Mouse (Mus musculus) spleen, embryonic (tissue): ENCODE results near the gene Rsl24d1.
"Not testable (repeated sequence)": the region's sequence is repeated elsewhere in the genome, so short reads cannot be mapped to it uniquely, and the experiment has no call there.

ENCODE experiments used
- CTCF ChIA-PET: fragments of 350-600 bp; sonication (Branson Sonifier 250); formaldehyde crosslinking; loops from one replicate; lab custom pipeline; 2022; lab: Charles Lee

Rsl24d1 gene

GRCm38 (mm10) chr9:73112919-73113906 lies at the start of gene Rsl24d1:
TSS of gene Rsl24d1 (plus strand) at chr9:73113426.
- CTCF ChIA-PET, result interaction anchor here (1.1 kb wide), 1 partner anchor 69 kb away, joined by 5 read pairs; the partner anchor contains the start of gene Rab27a

GRCm38 (mm10) chr9:73063621-73064290 lies 49.5 kb upstream of the Rsl24d1 start:
- CTCF ChIA-PET, result no interaction called here

- CTCF ChIA-PET, result interaction anchor here (0.6 kb wide), 2 partner anchors 59 to 111 kb away, joined by 4 to 6 read pairs; no protein-coding TSS in a partner anchor
These were observed 46.1 kb upstream of the Rsl24d1 start for GRCm38 (mm10) chr9:73067086-73067485.

GRCm38 (mm10) chr9:73068230-73068679 lies 45.0 kb upstream of the Rsl24d1 start:
- CTCF ChIA-PET, result no interaction called here

GRCm38 (mm10) chr9:73068688-73069087 lies 44.5 kb upstream of the Rsl24d1 start:
- CTCF ChIA-PET, result no interaction called here

- CTCF ChIA-PET, result interaction anchor here (0.6 kb wide), 1 partner anchor 87 kb away, joined by 3 read pairs; no protein-coding TSS in a partner anchor
These were observed 42.1 kb upstream of the Rsl24d1 start for GRCm38 (mm10) chr9:73070971-73071659.

- CTCF ChIA-PET, result no interaction called here
These were observed 40.8 kb upstream of the Rsl24d1 start for GRCm38 (mm10) chr9:73072426-73072825.

GRCm38 (mm10) chr9:73073169-73073568 lies 40.1 kb upstream of the Rsl24d1 start:
- CTCF ChIA-PET, result no interaction called here

GRCm38 (mm10) chr9:73079349-73079748 lies 33.9 kb upstream of the Rsl24d1 start:
- CTCF ChIA-PET, result not testable (repeated sequence)

- CTCF ChIA-PET, result no interaction called here
These were observed 33.4 kb upstream of the Rsl24d1 start for GRCm38 (mm10) chr9:73079801-73080325.

- CTCF ChIA-PET, result interaction anchor here (0.7 to 0.8 kb wide), 2 partner anchors 116 to 124 kb away, joined by 3 to 7 read pairs; partner anchors contain the start of gene Dyx1c1
These were observed 30.8 kb upstream of the Rsl24d1 start for GRCm38 (mm10) chr9:73082291-73083000.

- CTCF ChIA-PET, result no interaction called here
These were observed 29.3 kb upstream of the Rsl24d1 start for GRCm38 (mm10) chr9:73083956-73084355.

GRCm38 (mm10) chr9:73085845-73086244 lies 27.4 kb upstream of the Rsl24d1 start:
- CTCF ChIA-PET, result no interaction called here

GRCm38 (mm10) chr9:73087121-73087520 lies 26.1 kb upstream of the Rsl24d1 start:
- CTCF ChIA-PET, result no interaction called here

GRCm38 (mm10) chr9:73087581-73087980 lies 25.6 kb upstream of the Rsl24d1 start:
- CTCF ChIA-PET, result no interaction called here

GRCm38 (mm10) chr9:73089222-73089920 lies 23.9 kb upstream of the Rsl24d1 start:
- CTCF ChIA-PET, result no interaction called here

GRCm38 (mm10) chr9:73090121-73090520 lies 23.1 kb upstream of the Rsl24d1 start:
- CTCF ChIA-PET, result interaction anchor here (0.7 kb wide), 1 partner anchor 53 kb away, joined by 3 read pairs; no protein-coding TSS in a partner anchor

- CTCF ChIA-PET, result interaction anchor here (0.5 to 1.6 kb wide), 2 partner anchors 48 to 293 kb away, joined by 5 to 7 read pairs; partner anchors contain the start of gene Rab27a
These were observed 21.5 kb upstream of the Rsl24d1 start for GRCm38 (mm10) chr9:73091747-73092146.

- CTCF ChIA-PET, result no interaction called here
These were observed 18.6 kb upstream of the Rsl24d1 start for GRCm38 (mm10) chr9:73094580-73094979.

- CTCF ChIA-PET, result no interaction called here
These were observed 15.3 kb upstream of the Rsl24d1 start for GRCm38 (mm10) chr9:73097898-73098297.
